Mouse (Mus musculus) thymus, postnatal 4 days (tissue): ENCODE measurements around the gene Rufy3.
A peak's percentile ranks its signal among the peaks of the same experiment; 100 is the strongest.
"Not testable (repeated sequence)": the region's sequence is repeated elsewhere in the genome, so short reads cannot be mapped to it uniquely, and the experiment has no call there.

Experiments
- DNase-seq: peaks from one replicate; pipeline ENCODE4 v3.0.0; 2021

Rufy3 gene

DNA sequence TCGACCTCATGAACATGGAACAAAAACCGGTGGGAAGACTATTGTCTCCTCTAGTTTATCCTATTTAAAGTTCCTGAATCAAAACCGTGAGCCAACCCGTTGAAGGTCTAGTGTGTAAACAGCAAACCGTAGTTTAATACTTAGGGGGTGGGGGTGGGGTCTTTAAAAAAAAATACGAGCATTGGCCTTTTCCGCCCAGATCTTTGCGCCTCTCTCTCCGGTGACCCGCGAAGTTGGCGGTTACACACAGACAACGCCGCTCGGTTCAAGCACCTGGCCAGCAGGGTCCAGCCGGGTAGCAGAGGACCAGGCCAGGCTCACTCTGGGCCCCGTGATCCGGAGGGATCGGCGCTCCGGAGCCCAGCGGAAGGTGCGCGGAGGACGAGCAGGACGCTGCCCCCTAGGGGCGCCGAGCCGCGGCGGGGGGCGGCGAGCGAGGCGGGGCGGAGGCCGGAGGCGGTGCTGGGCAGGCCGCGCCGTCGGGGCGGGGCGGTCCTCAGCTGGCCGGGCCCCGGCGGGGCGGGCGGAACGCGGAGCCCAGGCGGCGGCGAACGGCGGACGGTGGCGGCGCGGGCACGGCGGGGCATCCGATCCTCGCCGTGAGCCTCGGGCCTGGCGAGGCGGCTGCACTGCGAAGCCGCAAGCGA is at the start of gene Rufy3:
Gene Rufy3 (plus strand): TSS at position 540 of the 647 bp plus-strand sequence.
- DNase-seq = peak; percentile 88

DNA sequence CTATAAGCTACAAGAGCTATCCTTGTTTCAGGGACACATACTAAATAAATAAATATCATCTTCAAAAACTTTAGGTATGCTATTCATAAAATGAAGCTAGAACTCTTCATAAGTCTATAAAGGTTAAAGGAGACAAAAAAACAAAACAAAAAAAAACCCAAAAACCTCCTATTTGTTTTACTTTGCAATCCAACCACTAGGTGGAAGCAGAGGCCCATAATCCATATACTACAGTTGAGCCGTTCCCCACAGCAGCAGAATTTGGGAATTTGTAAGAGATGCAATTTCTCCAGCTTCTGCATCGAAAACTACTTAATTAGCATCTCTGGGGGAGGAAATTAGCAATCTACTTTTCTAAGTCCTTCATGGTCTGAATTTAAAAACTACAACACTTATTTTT is 45.6 kb upstream of the Rufy3 start:
- peak; percentile 42 for DNase-seq

- no peak for DNase-seq
Measured at GRCm38 (mm10) chr5:88527657-88528056, 37.2 kb upstream of the Rufy3 start, which contains the start of gene Jchain. Gene Jchain (minus strand): TSS chr5:88527891.

DNA sequence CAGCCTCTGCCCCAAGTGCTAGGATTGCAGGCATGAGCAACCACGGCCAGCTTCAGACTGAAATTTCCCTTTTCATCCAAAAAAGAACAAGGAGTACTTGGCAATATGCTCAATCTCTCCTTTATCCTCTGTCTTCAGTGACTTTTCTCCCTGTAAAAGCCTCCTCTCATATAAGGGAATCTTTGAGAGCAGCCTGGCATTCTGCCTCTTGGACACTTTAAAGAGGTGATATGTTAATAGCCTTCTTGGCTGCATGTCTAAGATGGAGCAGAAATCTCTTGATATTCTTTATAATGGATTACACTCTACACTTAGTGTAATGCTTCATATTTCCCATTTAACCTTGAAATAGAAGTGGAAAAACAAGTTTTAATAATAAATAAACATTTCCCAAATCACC is 33.9 kb upstream of the Rufy3 start:
- no peak for DNase-seq

DNA sequence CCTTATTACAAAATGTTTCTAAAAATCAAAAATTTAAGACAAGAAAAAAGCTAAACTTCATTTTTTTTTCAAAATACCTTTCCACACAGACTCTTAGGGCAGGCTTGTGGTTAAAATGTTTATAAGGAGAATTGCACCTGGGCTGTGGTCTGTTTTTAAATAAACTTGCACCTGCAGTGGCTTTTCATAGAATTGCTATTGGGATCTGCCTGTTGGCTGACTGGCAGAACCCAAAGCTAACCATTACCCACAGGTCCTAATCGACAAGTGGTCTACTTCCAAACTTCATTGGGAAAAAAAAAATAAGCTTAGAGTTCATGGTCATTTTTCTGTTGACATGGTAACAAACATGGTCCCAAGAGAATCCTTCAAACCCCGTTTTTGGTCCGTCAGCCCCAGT is 30.1 kb upstream of the Rufy3 start:
- no peak for DNase-seq

GRCm38 (mm10) chr5:88540845-88541244 is 24.0 kb upstream of the Rufy3 start:
- DNase-seq = no peak

DNA sequence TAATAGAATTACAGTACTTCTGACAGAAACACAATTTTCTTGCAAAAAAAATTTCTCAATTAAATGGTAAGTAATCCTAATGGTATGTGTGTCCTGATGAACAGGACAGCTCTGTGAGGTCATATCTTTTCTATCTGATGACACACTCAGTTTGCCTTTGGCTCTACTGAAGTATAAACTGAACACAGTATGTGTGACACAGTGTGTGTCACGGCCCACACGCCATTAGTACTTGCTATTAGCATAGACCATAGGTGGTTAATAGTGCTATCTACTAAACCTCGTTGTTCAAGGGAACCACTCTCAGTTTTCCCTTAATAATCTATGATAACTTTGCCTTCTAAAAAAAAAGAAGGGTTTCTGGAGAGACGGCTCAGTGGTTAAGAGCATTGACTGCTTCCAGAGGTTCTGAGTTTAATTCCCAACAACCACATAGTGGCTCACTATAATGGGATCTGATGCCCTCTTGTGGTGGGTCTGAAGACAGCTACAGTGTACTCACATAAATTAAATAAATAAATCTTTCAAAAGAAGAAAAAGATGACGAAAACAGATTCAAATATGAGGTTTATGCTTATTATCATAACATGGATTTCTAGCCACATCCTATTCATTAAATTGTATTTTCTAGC is 22.1 kb upstream of the Rufy3 start:
- DNase-seq = peak; percentile 58

DNA sequence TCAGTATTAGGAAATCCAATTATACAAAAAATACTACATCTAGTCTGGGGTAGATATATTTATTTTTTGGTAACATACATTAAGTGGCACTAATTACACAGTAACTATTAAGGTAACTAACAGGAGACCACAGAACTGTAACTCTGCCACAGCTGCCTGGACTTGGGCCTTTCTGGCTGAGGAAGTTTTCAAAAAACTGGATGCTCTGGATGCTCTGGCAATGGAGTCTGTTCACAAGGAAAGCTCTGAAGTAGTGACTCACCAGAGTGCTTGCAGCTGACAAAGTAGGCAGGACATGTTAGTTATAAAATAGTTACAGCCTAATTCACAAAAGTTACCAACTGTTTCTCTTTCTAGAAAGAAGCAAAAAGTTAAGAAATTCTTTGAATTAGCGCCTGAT is 20.4 kb upstream of the Rufy3 start:
- DNase-seq = not testable (repeated sequence)

DNA sequence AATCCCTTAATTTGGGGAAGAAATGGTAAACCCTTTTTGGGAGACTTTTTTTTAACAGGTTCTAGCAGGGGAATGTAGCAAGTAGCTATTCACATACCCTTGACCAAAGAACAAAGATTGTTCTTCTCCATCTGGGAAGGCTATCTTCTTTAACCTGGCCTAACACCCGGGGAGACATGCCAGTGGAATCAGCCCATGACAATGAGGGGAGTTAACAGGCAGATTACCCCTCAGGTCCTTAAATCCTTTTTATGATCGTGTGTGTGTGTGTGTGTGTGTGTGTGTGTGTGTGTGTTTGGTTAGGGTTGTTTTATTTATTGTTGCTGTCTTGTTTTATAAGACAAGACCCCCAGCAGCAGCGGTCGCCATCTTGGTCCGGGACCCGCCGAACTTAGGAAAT is 19.3 kb upstream of the Rufy3 start:
- DNase-seq = no peak

DNA sequence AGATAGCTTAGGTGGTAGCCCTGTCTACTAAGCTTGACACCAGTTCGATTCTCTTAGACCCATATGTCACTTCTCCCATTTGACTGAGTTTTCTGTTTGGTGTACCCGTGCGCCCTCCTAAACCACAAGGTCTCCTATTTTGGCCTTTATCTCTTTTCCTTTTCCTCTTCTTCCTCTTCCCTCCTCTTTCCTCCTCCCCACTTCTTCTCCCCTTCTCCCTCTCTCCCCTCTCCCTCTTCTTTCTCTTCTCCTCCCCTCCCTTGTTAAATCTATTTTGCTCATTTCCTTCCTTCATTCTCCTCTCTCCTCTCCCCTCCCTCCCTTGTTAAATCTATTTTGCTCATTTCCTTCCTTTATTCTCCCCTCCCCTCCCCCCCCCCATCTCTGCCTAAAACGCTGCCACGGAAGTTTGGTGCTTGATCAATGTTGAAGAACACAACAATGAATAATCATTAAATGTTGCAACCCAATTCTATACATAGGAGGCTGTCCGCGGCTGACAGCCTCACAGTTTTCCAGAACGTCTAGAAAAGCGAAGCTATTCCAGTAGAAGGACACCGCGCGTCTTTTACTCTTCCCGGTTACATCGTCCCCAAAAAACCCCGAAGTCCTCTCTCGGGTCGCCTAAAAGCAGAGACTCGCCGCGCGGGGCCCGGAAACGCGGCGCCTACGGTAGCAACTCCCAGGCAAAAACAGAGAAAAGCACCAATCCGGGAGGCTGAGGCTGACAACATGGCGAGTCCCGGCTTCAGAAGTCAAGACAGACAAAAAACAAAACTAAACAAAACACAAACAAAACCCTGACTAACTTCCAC is 11.4 kb upstream of the Rufy3 start:
- DNase-seq = no peak

- DNase-seq = peak; percentile 93
Measured at GRCm38 (mm10) chr5:88554086-88554886, 10.6 kb upstream of the Rufy3 start, which contains the start of gene Utp3. Gene Utp3 (plus strand): TSS chr5:88554462.

- no peak for DNase-seq
Measured at GRCm38 (mm10) chr5:88558991-88559390, 5.8 kb upstream of the Rufy3 start.

DNA sequence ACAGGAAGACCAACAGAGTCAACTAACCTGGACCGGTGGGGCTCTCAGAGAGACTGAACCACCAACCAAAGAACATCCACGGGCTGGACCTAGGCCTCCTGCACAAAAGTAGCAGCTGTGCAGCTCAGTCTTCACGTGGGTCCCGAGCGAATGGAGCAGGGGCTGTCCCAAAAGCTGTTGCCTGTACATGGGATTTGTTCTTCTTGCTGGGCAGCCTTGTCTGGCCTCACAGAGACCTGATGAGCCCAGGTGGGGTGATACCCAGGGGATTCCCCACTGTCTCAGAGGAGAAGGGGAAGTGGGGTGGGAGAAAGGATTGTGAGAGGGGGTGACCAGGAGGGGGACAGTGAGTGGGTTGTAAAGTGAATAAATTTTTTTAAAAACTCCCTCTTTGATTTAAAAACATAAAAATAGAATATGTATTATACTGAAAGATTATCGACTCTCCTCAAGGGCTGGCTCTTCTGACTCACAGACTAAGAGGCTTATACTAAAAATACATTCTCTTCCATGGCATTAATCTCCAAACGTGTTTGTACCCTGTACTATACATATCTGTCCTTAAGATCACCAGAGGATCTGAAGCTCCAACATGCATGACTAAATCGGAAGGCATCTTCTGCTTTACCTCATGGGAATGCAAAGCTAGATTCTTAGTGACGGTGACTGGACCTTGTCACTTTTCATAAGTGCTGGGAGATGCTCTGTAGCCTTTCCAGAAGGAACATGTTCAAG is 3.6 kb upstream of the Rufy3 start:
- no peak for DNase-seq

DNA sequence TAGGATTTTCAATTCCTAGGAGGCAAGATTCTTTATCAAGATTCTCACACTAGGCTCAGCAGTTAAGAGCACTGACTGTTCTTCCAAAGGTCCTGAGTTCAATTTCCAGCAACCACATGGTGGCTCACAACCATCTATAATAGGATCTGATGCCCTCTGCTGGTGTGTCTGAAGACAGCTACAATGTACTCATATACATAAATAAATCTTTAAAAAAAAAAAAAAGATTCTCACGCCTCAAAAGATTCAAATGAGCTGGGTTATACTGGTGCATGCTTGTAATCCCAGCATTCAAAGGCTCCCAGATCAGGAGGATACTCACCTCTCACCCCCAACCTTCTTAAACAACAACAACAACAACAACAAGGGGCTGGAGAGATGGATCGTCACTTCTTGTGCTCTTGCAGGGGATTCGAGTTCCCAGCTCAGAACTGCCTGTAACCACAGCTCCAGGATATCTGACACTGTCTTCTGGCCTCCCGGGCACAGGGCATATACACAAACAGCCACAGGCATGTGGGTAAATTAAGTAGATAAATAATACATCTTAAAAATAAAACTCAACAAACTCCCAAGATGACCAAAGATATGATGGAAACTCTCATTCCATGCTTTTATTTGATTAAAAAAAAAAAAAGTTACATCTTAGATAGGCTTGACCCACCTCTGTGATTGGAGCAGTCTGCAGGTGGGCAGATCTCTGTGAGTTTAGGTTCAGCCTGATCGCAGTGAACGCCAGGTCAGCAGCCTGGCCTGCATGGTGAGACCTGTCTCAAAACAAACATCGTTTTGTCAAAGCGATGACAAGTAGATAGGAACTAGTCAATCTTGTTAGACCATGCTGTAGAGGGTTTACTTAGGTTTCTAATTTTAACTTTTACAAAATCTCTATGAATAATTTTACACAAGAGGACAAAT is 1.7 kb upstream of the Rufy3 start:
- DNase-seq = no peak

GRCm38 (mm10) chr5:88565148-88566033 is 551 bp downstream of the Rufy3 start:
- peak; percentile 67 for DNase-seq

DNA sequence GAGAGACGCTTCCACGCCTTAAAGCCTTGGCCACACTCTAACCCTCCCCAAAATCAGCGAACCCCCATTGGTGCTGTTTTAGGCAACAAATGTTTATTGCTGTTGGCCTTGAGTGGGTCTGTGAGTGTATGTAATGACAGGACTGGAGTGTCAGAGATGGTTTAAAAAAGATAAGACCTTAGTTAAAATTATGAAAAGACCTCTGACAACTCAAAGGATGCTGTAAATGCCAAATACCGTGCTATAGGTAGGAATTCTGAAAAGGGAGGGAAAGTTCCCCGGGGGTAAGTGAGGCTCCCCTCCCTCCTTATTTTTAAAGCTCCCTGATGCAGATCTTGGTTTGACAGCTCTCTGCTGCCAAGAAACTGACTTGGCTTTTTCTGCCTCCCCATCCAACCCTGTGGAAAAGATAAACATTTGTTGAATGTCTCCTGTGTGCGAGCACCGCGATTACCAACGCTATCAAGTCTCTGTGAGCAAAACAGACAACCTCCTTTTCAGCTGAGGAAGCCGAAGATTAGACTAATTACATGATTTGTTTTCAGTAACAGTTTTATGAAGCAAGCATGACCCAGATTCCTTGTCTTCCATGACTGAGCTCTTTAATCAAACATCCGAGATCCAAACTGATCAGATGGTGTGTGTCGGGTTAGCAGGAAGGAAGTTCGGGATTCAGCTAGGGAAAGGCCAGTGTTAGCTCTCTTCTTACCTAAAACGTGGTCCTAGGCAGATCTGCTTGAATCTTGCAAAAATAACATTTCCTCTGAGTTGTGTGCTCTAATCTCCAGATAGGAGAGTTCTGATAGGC is 1.4 kb downstream of the Rufy3 start:
- no peak for DNase-seq

- DNase-seq = no peak
Measured at GRCm38 (mm10) chr5:88569541-88569940, 4.7 kb downstream of the Rufy3 start.

DNA sequence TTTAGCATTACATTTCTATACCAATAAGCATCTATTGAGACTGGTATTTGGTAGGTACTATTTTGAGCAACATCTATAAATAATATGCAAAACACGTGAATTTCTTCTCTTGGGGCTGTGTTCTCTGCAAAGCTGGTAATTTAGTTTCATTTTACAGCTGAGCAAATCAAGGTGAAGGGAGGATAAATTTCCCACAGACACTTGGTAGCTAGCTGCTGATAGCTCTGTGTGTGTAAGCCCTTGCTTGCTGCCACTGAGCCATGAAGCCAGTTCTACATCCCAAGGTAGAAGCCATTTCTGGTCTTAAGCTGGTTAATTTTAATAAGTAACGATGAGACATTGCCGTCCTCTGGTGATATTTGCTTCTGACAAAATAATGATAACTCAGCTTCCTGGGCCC is 10.0 kb downstream of the Rufy3 start:
- no peak for DNase-seq
